Mouse (Mus musculus): ENCODE results near the gene Col17a1.

Gene Col17a1

DNA sequence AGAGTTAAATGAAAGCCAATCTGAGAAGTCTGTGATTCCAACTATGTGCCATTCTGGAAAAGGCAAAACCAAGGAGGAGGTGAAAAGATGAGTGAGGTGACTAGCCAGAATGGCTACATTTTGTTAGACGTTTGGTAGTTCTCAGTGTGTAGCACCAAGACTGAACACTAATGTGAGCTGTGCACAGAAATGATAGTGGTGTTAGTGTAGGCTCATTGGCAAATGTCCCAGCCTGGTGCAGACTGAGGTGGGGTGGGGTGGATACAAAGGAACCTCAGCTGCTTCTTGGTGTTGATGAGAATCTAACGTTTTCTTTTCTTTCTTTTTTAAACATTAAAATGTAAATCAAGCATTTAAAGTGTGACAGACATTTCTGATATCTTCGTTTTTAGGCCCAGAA, 83.4 kb downstream of the Col17a1 start:
- peak; percentile 30 for DNase-seq (ENCODE audit: low read depth, low spot score)

Data from brain, adult 2 months (tissue).